Mouse (Mus musculus) intestine, postnatal 0 days (tissue): ENCODE results near the gene Tmem206. TPM values are rescaled to one million over a fixed set of nuclear protein-coding genes. Genes with fewer than 3 reads are reported as not detected.

Experiments used
- ATAC-seq: fragments of 200-750 bp; cut with Nextera tagmentation; 2 replicates; pipeline ENCODE4 v1.8.0; 2017; ENCODE audit warnings: mild to moderate bottlenecking, moderate TSS enrichment, moderate library complexity
- H3K27ac ChIP-seq: fragments of 300-500 bp; sonication (generic); 2 replicates; pipeline ENCODE4 v1.5.1; 2014; ENCODE audit warnings: mild to moderate bottlenecking, low read depth, low read length, moderate library complexity
- H3K27me3 ChIP-seq: fragments of 300-500 bp; sonication (generic); replicated peaks from 2 replicates; pipeline ENCODE4 v1.6.1; 2014; ENCODE audit warnings: low read length, mixed read lengths; ENCODE audit not compliant: control insufficient read depth, insufficient read depth
- H3K36me3 ChIP-seq: fragments of 300-500 bp; sonication (generic); 2 replicates; pipeline ENCODE4 v1.6.1; 2014; ENCODE audit warnings: mild to moderate bottlenecking, moderate library complexity; ENCODE audit not compliant: control insufficient read depth, insufficient read depth
- H3K4me1 ChIP-seq: fragments of 300-500 bp; sonication (generic); replicated peaks from 2 replicates; pipeline ENCODE4 v1.6.1; 2014; ENCODE audit warnings: antibody characterized with exemption, low read length, mixed read lengths; ENCODE audit not compliant: control insufficient read depth, insufficient read depth
- H3K4me2 ChIP-seq: fragments of 300-500 bp; sonication (generic); replicated peaks from 2 replicates; pipeline ENCODE4 v1.6.1; 2014; ENCODE audit warnings: low read depth, mild to moderate bottlenecking, moderate library complexity
- H3K4me3 ChIP-seq: fragments of 300-500 bp; sonication (generic); 2 replicates; pipeline ENCODE4 v1.5.1; 2014; ENCODE audit warnings: low read depth, low read length
- H3K9ac ChIP-seq: fragments of 300-500 bp; sonication (generic); 2 replicates; pipeline ENCODE4 v1.6.1; 2014; ENCODE audit warnings: mild to moderate bottlenecking, low read depth, low read length
- H3K9me3 ChIP-seq: fragments of 300-500 bp; sonication (generic); 2 replicates; pipeline ENCODE4 v1.6.1; 2016; ENCODE audit warnings: mixed run types; ENCODE audit not compliant: control insufficient read depth
- CTCF ChIP-seq: sonication (generic); IDR thresholded peaks from 2 replicates; pipeline ENCODE4 v1.5.1; 2016; ENCODE audit warnings: low read depth, mild to moderate bottlenecking, control low read depth, antibody characterized with exemption, moderate library complexity
- WGBS: fragments of 180-500 bp; shearing (Covaris S2); extraction: QIAGEN DNeasy Blood & Tissue Kit; methylation state at CpG from one replicate; pipeline ENCODE4 v1.1.7; 2014; 5-methylcytosine and 5-hydroxymethylcytosine counted together
- polyA plus RNA-seq: library from polyadenylated mRNA; unstranded; fragments of >200 nt; fragmentation: Nextera tagmentation; extraction: Ambion mirVana; gene quantifications from 2 replicates; pipeline ENCODE4 v1.2.1, GENCODE M21; 2015

The Tmem206 gene
- polyA plus RNA-seq, 1 experiment from 2014 or later = 15.4 TPM

- ATAC-seq = no peak
- Histone ChIP-seq H3K9ac (no peak overlapping the region), H3K36me3 (peaks cover 69% of the 10 kb centered on the region), H3K27me3 (no peaks in the 10 kb centered on the region), H3K9me3 (no peaks in the 10 kb centered on the region), H3K4me2 (no peak overlapping the region), H3K4me1 (no peaks in the 10 kb centered on the region), H3K27ac (no peak overlapping the region; the same call in 1 of the 2 replicates), H3K4me3 (no peak overlapping the region)
- TF ChIP-seq CTCF = peak; percentile 68
- 49% methylated on average over 14 of the region's 14 CpGs for WGBS
These were observed 27.2 kb downstream of the Tmem206 start for GRCm38 (mm10) chr1:191352786-191353488.

GRCm38 (mm10) chr1:191353836-191354235, 28.1 kb downstream of the Tmem206 start:
- ATAC-seq = no peak

GRCm38 (mm10) chr1:191356936-191357335, 31.2 kb downstream of the Tmem206 start:
- no peaks in the 10 kb centered on the region for H3K27me3 ChIP-seq
- TF ChIP-seq CTCF = no peak
- H3K27ac ChIP-seq = no peak overlapping the region
- H3K36me3 ChIP-seq = peaks cover 55% of the 10 kb centered on the region
- no peak for ATAC-seq
- 68% methylated on average over 1 of the region's 1 CpGs for WGBS
- H3K9ac ChIP-seq = no peak overlapping the region
- H3K4me2 ChIP-seq = no peak overlapping the region
- no peak overlapping the region for H3K4me3 ChIP-seq
- H3K9me3 ChIP-seq = no peaks in the 10 kb centered on the region
- no peaks in the 10 kb centered on the region for H3K4me1 ChIP-seq

More at GRCm38 (mm10) chr1:191353836-191354235, 28.1 kb downstream of the Tmem206 start:
- Histone ChIP-seq H3K9me3 (no peaks in the 10 kb centered on the region), H3K4me1 (no peaks in the 10 kb centered on the region), H3K9ac (no peak overlapping the region), H3K4me2 (no peak overlapping the region), H3K4me3 (no peak overlapping the region), H3K27ac (no peak overlapping the region), H3K36me3 (peaks cover 70% of the 10 kb centered on the region), H3K27me3 (no peaks in the 10 kb centered on the region)
- TF ChIP-seq CTCF = no peak
- 91% methylated on average over 4 of the region's 4 CpGs for WGBS

- H3K36me3 ChIP-seq = peaks cover 54% of the 10 kb centered on the region
These were observed 33.8 kb downstream of the Tmem206 start for GRCm38 (mm10) chr1:191359478-191359877.

GRCm38 (mm10) chr1:191362412-191362811, 36.7 kb downstream of the Tmem206 start:
- WGBS = 77% methylated on average over 6 of the region's 6 CpGs
- TF ChIP-seq CTCF = no peak
- no peak for ATAC-seq
- H3K4me2 ChIP-seq = no peak overlapping the region
- H3K4me1 ChIP-seq = no peaks in the 10 kb centered on the region
- H3K9me3 ChIP-seq = no peaks in the 10 kb centered on the region
- peaks cover 38% of the 10 kb centered on the region for H3K36me3 ChIP-seq
- no peaks in the 10 kb centered on the region for H3K27me3 ChIP-seq
- no peak overlapping the region for H3K27ac ChIP-seq
- no peak overlapping the region for H3K4me3 ChIP-seq
- H3K9ac ChIP-seq = no peak overlapping the region

More at GRCm38 (mm10) chr1:191359478-191359877, 33.8 kb downstream of the Tmem206 start:
- H3K4me1 ChIP-seq = no peaks in the 10 kb centered on the region
- TF ChIP-seq CTCF = no peak
- no peak overlapping the region for H3K27ac ChIP-seq
- H3K4me2 ChIP-seq = no peak overlapping the region
- no peak overlapping the region for H3K4me3 ChIP-seq
- H3K9me3 ChIP-seq = no peaks in the 10 kb centered on the region
- 86% methylated on average over 7 of the region's 7 CpGs for WGBS
- no peak for ATAC-seq
- H3K27me3 ChIP-seq = no peaks in the 10 kb centered on the region
- no peak overlapping the region for H3K9ac ChIP-seq

- Histone ChIP-seq H3K27me3 (no peaks in the 10 kb centered on the region), H3K9ac (no peak overlapping the region), H3K36me3 (peaks cover 24% of the 10 kb centered on the region), H3K4me2 (no peak overlapping the region), H3K4me1 (no peaks in the 10 kb centered on the region), H3K4me3 (no peak overlapping the region), H3K9me3 (no peaks in the 10 kb centered on the region), H3K27ac (no peak overlapping the region)
- WGBS = 70% methylated on average over 4 of the region's 4 CpGs
- no peak for ATAC-seq
- peak; percentile 75 for TF ChIP-seq CTCF
These were observed 38.8 kb downstream of the Tmem206 start for GRCm38 (mm10) chr1:191364477-191364876.
